Mouse (Mus musculus) hindbrain, embryonic 15.5 days (tissue): ENCODE measurements at regions not wholly inside any gene's neighbourhood (a gene's known extent, or its start where the extent isn't known, plus 50 kb on each side); places are given as distances from the start of the nearest gene placed in this dataset.

ENCODE experiments used
- ATAC-seq: fragments of 200-750 bp; cut with Nextera tagmentation; 2 replicates; pipeline ENCODE4 v1.8.0; 2017; ENCODE audit warnings: low read depth, moderate number of reproducible peaks, moderate TSS enrichment; ENCODE audit not compliant: low FRiP score
- H3K27ac ChIP-seq: fragments of 300-500 bp; sonication (generic); replicated peaks from 2 replicates; pipeline ENCODE4 v1.5.1; 2015; ENCODE audit warnings: mild to moderate bottlenecking, inconsistent platforms
- H3K27me3 ChIP-seq: fragments of 300-500 bp; sonication (generic); 2 replicates; pipeline ENCODE4 v1.6.1; 2015; ENCODE audit warnings: control low read depth, inconsistent platforms
- H3K36me3 ChIP-seq: fragments of 300-500 bp; sonication (generic); 2 replicates; pipeline ENCODE4 v1.6.1; 2015; ENCODE audit warnings: control low read depth, inconsistent platforms
- H3K4me1 ChIP-seq: fragments of 300-500 bp; sonication (generic); replicated peaks from 2 replicates; pipeline ENCODE4 v1.6.1; 2015; ENCODE audit warnings: control low read depth, inconsistent platforms
- H3K4me2 ChIP-seq: fragments of 300-500 bp; sonication (generic); 2 replicates; pipeline ENCODE4 v1.6.1; 2015; ENCODE audit warnings: moderate library complexity, mild to moderate bottlenecking, inconsistent platforms
- H3K4me3 ChIP-seq: fragments of 300-500 bp; sonication (generic); 2 replicates; pipeline ENCODE4 v1.5.1; 2015; ENCODE audit warnings: mild to moderate bottlenecking, inconsistent platforms
- H3K9ac ChIP-seq: fragments of 300-500 bp; sonication (generic); 2 replicates; pipeline ENCODE4 v1.6.1; 2015; ENCODE audit warnings: inconsistent platforms
- H3K9me3 ChIP-seq: fragments of 300-500 bp; sonication (generic); 2 replicates; pipeline ENCODE4 v1.6.1; 2016; ENCODE audit warnings: control low read depth, inconsistent platforms
- WGBS: fragments of 180-500 bp; shearing (Covaris S2); methylation state at CpG from one replicate; pipeline ENCODE4 v1.1.7; 2015; 5-methylcytosine and 5-hydroxymethylcytosine counted together

GRCm38 (mm10) chr8:18158619-18159018 lies 819.4 kb downstream of the Defb40 start:
- no peak overlapping the region for H3K27ac ChIP-seq
- no peaks in the 10 kb centered on the region for H3K9me3 ChIP-seq
- H3K27me3 ChIP-seq: no peaks in the 10 kb centered on the region
- no peaks in the 10 kb centered on the region for H3K4me1 ChIP-seq
- no peak overlapping the region for H3K9ac ChIP-seq
- 18% methylated on average over 6 of the region's 6 CpGs for WGBS
- H3K4me2 ChIP-seq: no peak overlapping the region
- no peak overlapping the region for H3K4me3 ChIP-seq
- H3K36me3 ChIP-seq: no peaks in the 10 kb centered on the region
- ATAC-seq: no peak

GRCm38 (mm10) chr8:18115333-18116044 lies 862.6 kb downstream of the Defb40 start:
- H3K4me3 ChIP-seq: no peak overlapping the region
- no peaks in the 10 kb centered on the region for H3K4me1 ChIP-seq
- no peak for ATAC-seq
- no peaks in the 10 kb centered on the region for H3K27me3 ChIP-seq
- no peak overlapping the region for H3K4me2 ChIP-seq
- H3K9ac ChIP-seq: no peak overlapping the region
- 77% methylated on average over 5 of the region's 5 CpGs for WGBS
- H3K27ac ChIP-seq: no peak overlapping the region
- H3K36me3 ChIP-seq: no peaks in the 10 kb centered on the region
- H3K9me3 ChIP-seq: no peaks in the 10 kb centered on the region

GRCm38 (mm10) chr8:18113262-18113661 lies 864.8 kb downstream of the Defb40 start:
- Histone ChIP-seq H3K36me3 (no peaks in the 10 kb centered on the region), H3K4me1 (no peaks in the 10 kb centered on the region), H3K9me3 (no peaks in the 10 kb centered on the region), H3K9ac (no peak overlapping the region), H3K27ac (no peak overlapping the region), H3K27me3 (no peaks in the 10 kb centered on the region), H3K4me3 (no peak overlapping the region), H3K4me2 (no peak overlapping the region)
- ATAC-seq: no peak
- 73% methylated on average over 5 of the region's 5 CpGs for WGBS

- H3K4me1 ChIP-seq: no peaks in the 10 kb centered on the region
- no peak for ATAC-seq
- no peak overlapping the region for H3K27ac ChIP-seq
- no peaks in the 10 kb centered on the region for H3K9me3 ChIP-seq
- no peak overlapping the region for H3K9ac ChIP-seq
- WGBS: 95% methylated on average over 2 of the region's 2 CpGs
- H3K36me3 ChIP-seq: no peaks in the 10 kb centered on the region
- no peak overlapping the region for H3K4me3 ChIP-seq
- no peaks in the 10 kb centered on the region for H3K27me3 ChIP-seq
- H3K4me2 ChIP-seq: no peak overlapping the region
Observed at GRCm38 (mm10) chr8:18109480-18109879, 868.6 kb downstream of the Defb40 start.

- no peaks in the 10 kb centered on the region for H3K4me1 ChIP-seq
- H3K27me3 ChIP-seq: no peaks in the 10 kb centered on the region
- no peak for ATAC-seq
- WGBS: 47% methylated on average over 2 of the region's 2 CpGs
- H3K4me3 ChIP-seq: no peak overlapping the region
- no peak overlapping the region for H3K27ac ChIP-seq
- H3K9me3 ChIP-seq: no peaks in the 10 kb centered on the region
- no peak overlapping the region for H3K4me2 ChIP-seq
- no peak overlapping the region for H3K9ac ChIP-seq
- no peaks in the 10 kb centered on the region for H3K36me3 ChIP-seq
Observed at GRCm38 (mm10) chr8:18106827-18107226, 871.2 kb downstream of the Defb40 start.

GRCm38 (mm10) chr8:18065456-18065855 lies 912.6 kb downstream of the Defb40 start:
- WGBS: 75% methylated on average over 3 of the region's 3 CpGs
- no peaks in the 10 kb centered on the region for H3K4me1 ChIP-seq

GRCm38 (mm10) chr8:18059526-18059925 lies 918.5 kb downstream of the Defb40 start:
- no peaks in the 10 kb centered on the region for H3K36me3 ChIP-seq
- ATAC-seq: no peak
- 74% methylated on average over 2 of the region's 2 CpGs for WGBS
- no peaks in the 10 kb centered on the region for H3K9me3 ChIP-seq
- no peak overlapping the region for H3K4me2 ChIP-seq
- no peak overlapping the region for H3K27ac ChIP-seq
- no peak overlapping the region for H3K4me3 ChIP-seq
- no peaks in the 10 kb centered on the region for H3K27me3 ChIP-seq
- H3K4me1 ChIP-seq: no peaks in the 10 kb centered on the region
- no peak overlapping the region for H3K9ac ChIP-seq

More at GRCm38 (mm10) chr8:18065456-18065855, 912.6 kb downstream of the Defb40 start:
- Histone ChIP-seq H3K9me3 (no peaks in the 10 kb centered on the region), H3K9ac (no peak overlapping the region), H3K27me3 (no peaks in the 10 kb centered on the region), H3K27ac (no peak overlapping the region), H3K36me3 (no peaks in the 10 kb centered on the region), H3K4me3 (no peak overlapping the region), H3K4me2 (no peak overlapping the region)
- no peak for ATAC-seq

- ATAC-seq: no peak
- Histone ChIP-seq H3K4me2 (no peak overlapping the region), H3K27me3 (no peaks in the 10 kb centered on the region)
Observed at GRCm38 (mm10) chr8:18021196-18021595, 956.9 kb downstream of the Defb40 start.

GRCm38 (mm10) chr8:18007567-18007966 lies 970.5 kb downstream of the Defb40 start:
- Histone ChIP-seq H3K4me2 (no peak overlapping the region), H3K4me1 (no peaks in the 10 kb centered on the region), H3K9ac (no peak overlapping the region), H3K9me3 (no peaks in the 10 kb centered on the region), H3K27me3 (no peaks in the 10 kb centered on the region), H3K4me3 (no peak overlapping the region), H3K36me3 (no peaks in the 10 kb centered on the region), H3K27ac (no peak overlapping the region)
- 69% methylated on average over 4 of the region's 4 CpGs for WGBS
- ATAC-seq: no peak

More at GRCm38 (mm10) chr8:18021196-18021595, 956.9 kb downstream of the Defb40 start:
- Histone ChIP-seq H3K4me1 (no peaks in the 10 kb centered on the region), H3K36me3 (no peaks in the 10 kb centered on the region), H3K4me3 (no peak overlapping the region), H3K9me3 (no peaks in the 10 kb centered on the region), H3K9ac (no peak overlapping the region), H3K27ac (no peak overlapping the region)
- 83% methylated on average over 2 of the region's 2 CpGs for WGBS

GRCm38 (mm10) chr8:18005660-18006059 lies 972.4 kb downstream of the Defb40 start:
- Histone ChIP-seq H3K27ac (no peak overlapping the region), H3K27me3 (no peaks in the 10 kb centered on the region), H3K4me1 (no peaks in the 10 kb centered on the region), H3K4me2 (no peak overlapping the region), H3K9ac (no peak overlapping the region), H3K36me3 (no peaks in the 10 kb centered on the region), H3K9me3 (no peaks in the 10 kb centered on the region), H3K4me3 (no peak overlapping the region)
- no peak for ATAC-seq
- WGBS: 96% methylated on average over 2 of the region's 2 CpGs

- no peaks in the 10 kb centered on the region for H3K36me3 ChIP-seq
- WGBS: 73% methylated on average over 5 of the region's 5 CpGs
- no peak for ATAC-seq
Observed at GRCm38 (mm10) chr8:18000750-18001149, 977.3 kb downstream of the Defb40 start.

GRCm38 (mm10) chr8:17984779-17985178 lies 993.3 kb downstream of the Defb40 start:
- H3K9ac ChIP-seq: no peak overlapping the region
- H3K27me3 ChIP-seq: no peaks in the 10 kb centered on the region
- H3K4me2 ChIP-seq: no peak overlapping the region
- no peak overlapping the region for H3K27ac ChIP-seq
- no peak for ATAC-seq
- H3K9me3 ChIP-seq: no peaks in the 10 kb centered on the region
- 75% methylated on average over 1 of the region's 1 CpGs for WGBS
- no peak overlapping the region for H3K4me3 ChIP-seq
- no peaks in the 10 kb centered on the region for H3K4me1 ChIP-seq
- H3K36me3 ChIP-seq: no peaks in the 10 kb centered on the region

More at GRCm38 (mm10) chr8:18000750-18001149, 977.3 kb downstream of the Defb40 start:
- Histone ChIP-seq H3K9ac (no peak overlapping the region), H3K27ac (no peak overlapping the region), H3K4me2 (no peak overlapping the region), H3K27me3 (no peaks in the 10 kb centered on the region), H3K9me3 (no peaks in the 10 kb centered on the region), H3K4me3 (no peak overlapping the region), H3K4me1 (no peaks in the 10 kb centered on the region)

GRCm38 (mm10) chr8:17948848-17949247 lies 1029.2 kb downstream of the Defb40 start:
- no peaks in the 10 kb centered on the region for H3K27me3 ChIP-seq
- H3K4me1 ChIP-seq: peaks cover 13% of the 10 kb centered on the region
- H3K4me2 ChIP-seq: peak overlapping the region; percentile 40; the same call in 1 of the 2 replicates
- H3K9me3 ChIP-seq: no peaks in the 10 kb centered on the region
- peak; percentile 45; the same call in 1 of the 2 replicates for ATAC-seq
- no peak overlapping the region for H3K27ac ChIP-seq
- WGBS: 13% methylated on average over 1 of the region's 1 CpGs
- H3K9ac ChIP-seq: no peak overlapping the region
- no peaks in the 10 kb centered on the region for H3K36me3 ChIP-seq
- no peak overlapping the region for H3K4me3 ChIP-seq
